Mouse (Mus musculus) neural tube, embryonic 14.5 days (tissue): ENCODE results near the gene Cpne5. TPM values are rescaled to one million over a fixed set of nuclear protein-coding genes. Genes with fewer than 3 reads are reported as not detected.
A peak's percentile ranks its signal among the peaks of the same experiment; 100 is the strongest.
"Not testable (repeated sequence)": the region's sequence is repeated elsewhere in the genome, so short reads cannot be mapped to it uniquely, and the experiment has no call there.

Source experiments
- ATAC-seq: fragments of 200-750 bp; cut with Nextera tagmentation; 2 replicates; pipeline ENCODE4 v1.8.0; 2017; ENCODE audit warnings: low read depth, mild to moderate bottlenecking, moderate TSS enrichment, moderate library complexity
- H3K27ac ChIP-seq: fragments of 300-500 bp; sonication (generic); 2 replicates; pipeline ENCODE4 v1.5.1; 2014; ENCODE audit warnings: low read depth, mild to moderate bottlenecking, control low read depth, low read length, moderate library complexity, mixed read lengths
- H3K27me3 ChIP-seq: fragments of 300-500 bp; sonication (generic); 2 replicates; pipeline ENCODE4 v1.6.1; 2014; ENCODE audit warnings: low read length; ENCODE audit not compliant: control insufficient read depth, insufficient read depth
- H3K36me3 ChIP-seq: fragments of 300-500 bp; sonication (generic); 2 replicates; pipeline ENCODE4 v1.6.1; 2014; ENCODE audit warnings: low read length, mixed read lengths; ENCODE audit not compliant: control insufficient read depth, insufficient read depth
- H3K4me1 ChIP-seq: fragments of 300-500 bp; sonication (generic); 2 replicates; pipeline ENCODE4 v1.6.1; 2014; ENCODE audit warnings: low read length; ENCODE audit not compliant: control insufficient read depth, insufficient read depth
- H3K4me2 ChIP-seq: fragments of 300-500 bp; sonication (generic); 2 replicates; pipeline ENCODE4 v1.6.1; 2014; ENCODE audit warnings: mild to moderate bottlenecking, low read depth, low read length, control low read depth
- H3K4me3 ChIP-seq: fragments of 300-500 bp; sonication (generic); 2 replicates; pipeline ENCODE4 v1.5.1; 2014; ENCODE audit warnings: low read depth, low read length, control low read depth, mixed read lengths
- H3K9ac ChIP-seq: fragments of 300-500 bp; sonication (generic); replicated peaks from 2 replicates; pipeline ENCODE4 v1.6.1; 2014; ENCODE audit warnings: low read depth, mild to moderate bottlenecking, control low read depth, low read length, mixed read lengths
- H3K9me3 ChIP-seq: fragments of 300-500 bp; sonication (generic); 2 replicates; pipeline ENCODE4 v1.6.1; 2016; ENCODE audit warnings: low read length; ENCODE audit not compliant: control insufficient read depth
- WGBS: fragments of 180-500 bp; shearing (Covaris S2); extraction: QIAGEN DNeasy Blood & Tissue Kit; methylation state at CpG from one replicate; pipeline ENCODE4 v1.1.7; 2014; 5-methylcytosine and 5-hydroxymethylcytosine counted together
- polyA plus RNA-seq: library from polyadenylated mRNA; unstranded; fragments of >200 nt; fragmentation: Nextera tagmentation; extraction: Ambion mirVana; gene quantifications from 2 replicates; pipeline ENCODE4 v1.2.1, GENCODE M21; 2014

Cpne5 gene
- polyA plus RNA-seq, 1 experiment from 2014 or later: 64.1 TPM

DNA sequence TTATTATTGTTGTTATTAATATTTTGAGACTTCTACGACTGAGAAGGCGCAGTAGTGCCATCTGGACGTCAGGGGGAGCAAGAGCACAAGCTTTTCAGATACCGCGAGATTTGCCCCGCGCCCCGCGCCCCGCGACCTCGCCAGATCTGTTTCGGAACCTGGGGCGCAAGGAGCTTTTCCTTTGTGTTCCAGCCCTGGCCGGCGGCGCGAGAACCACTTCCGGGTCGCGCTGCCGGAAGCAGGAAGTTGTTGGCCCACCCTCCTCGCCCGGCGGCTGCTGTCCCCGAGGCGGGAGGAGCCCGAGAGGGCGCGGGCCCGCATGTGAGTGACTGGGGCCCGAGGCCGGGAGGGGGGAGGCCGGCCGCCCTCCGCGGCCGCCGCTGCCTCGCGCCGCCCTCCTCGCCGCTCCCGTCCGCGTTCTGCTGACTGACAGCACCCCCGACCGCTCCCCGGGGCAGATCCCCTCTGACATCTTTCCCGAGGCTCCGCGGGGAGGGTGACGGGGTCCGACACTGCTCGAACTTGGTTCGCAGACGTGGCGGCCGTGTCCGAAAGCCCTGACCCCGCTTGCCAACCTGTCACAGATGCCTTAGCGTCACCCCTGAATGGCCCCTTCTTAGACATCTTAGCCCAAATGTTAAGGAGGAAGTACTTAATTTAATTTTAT is 30.8 kb upstream of the Cpne5 start, which contains the start of gene BC004004:
TSS of gene BC004004 (plus strand) at position 107 of the 667 bp plus-strand sequence.
- WGBS: under 1% methylated on average over 45 of the region's 63 CpGs
- Histone ChIP-seq H3K4me1 (peaks cover 16% of the 10 kb centered on the region), H3K9ac (peak within 1 kb of the TSS; percentile 91), H3K4me3 (peak within 1 kb of the TSS; percentile 91), H3K36me3 (no peaks in the 10 kb centered on the region), H3K9me3 (no peaks in the 10 kb centered on the region), H3K4me2 (peak within 1 kb of the TSS; percentile 55), H3K27me3 (no peaks in the 10 kb centered on the region), H3K27ac (peak within 1 kb of the TSS; percentile 88)
- peak; percentile 93 for ATAC-seq

GRCm38 (mm10) chr17:29267931-29268681 is 30.1 kb upstream of the Cpne5 start:
- peak overlapping the region; percentile 63 for H3K27ac ChIP-seq
- no peaks in the 10 kb centered on the region for H3K36me3 ChIP-seq
- H3K4me3 ChIP-seq: peak overlapping the region; percentile 91
- 0 out of 2 replicates have a peak, but pooled peaks have one; percentile 17 for ATAC-seq
- peak overlapping the region; percentile 35 for H3K9ac ChIP-seq
- WGBS: 61% methylated on average over 6 of the region's 6 CpGs
- no peaks in the 10 kb centered on the region for H3K27me3 ChIP-seq
- H3K4me1 ChIP-seq: peaks cover 17% of the 10 kb centered on the region
- H3K4me2 ChIP-seq: peak overlapping the region; percentile 49
- no peaks in the 10 kb centered on the region for H3K9me3 ChIP-seq

- H3K9ac ChIP-seq, H3K4me2 ChIP-seq, ATAC-seq, H3K27me3 ChIP-seq, H3K36me3 ChIP-seq, H3K27ac ChIP-seq, H3K4me3 ChIP-seq, H3K9me3 ChIP-seq: not testable (repeated sequence)
- 92% methylated on average over 2 of the region's 2 CpGs for WGBS
- H3K4me1 ChIP-seq: peaks cover 25% of the 10 kb centered on the region
Measured at GRCm38 (mm10) chr17:29267040-29267439, 29.1 kb upstream of the Cpne5 start.

- Histone ChIP-seq H3K27ac (0 out of 2 replicates have a peak overlapping the region, but pooled peaks have one; percentile 94), H3K9ac (no peak overlapping the region), H3K4me1 (peaks cover 23% of the 10 kb centered on the region), H3K4me3 (no peak overlapping the region), H3K4me2 (peak overlapping the region; percentile 69; the same call in 1 of the 2 replicates), H3K36me3 (no peaks in the 10 kb centered on the region), H3K27me3 (no peaks in the 10 kb centered on the region), H3K9me3 (no peaks in the 10 kb centered on the region)
- WGBS: 90% methylated on average over 5 of the region's 5 CpGs
- ATAC-seq: no peak
Measured at GRCm38 (mm10) chr17:29264760-29265159, 26.8 kb upstream of the Cpne5 start.

- Histone ChIP-seq H3K27me3 (no peaks in the 10 kb centered on the region), H3K9ac (peak within 1 kb of the TSS; percentile 67), H3K9me3 (no peaks in the 10 kb centered on the region), H3K4me3 (peak within 1 kb of the TSS; percentile 80), H3K27ac (peak within 1 kb of the TSS; percentile 94), H3K36me3 (no peaks in the 10 kb centered on the region), H3K4me1 (peaks cover 18% of the 10 kb centered on the region), H3K4me2 (peak within 1 kb of the TSS; percentile 69)
- WGBS: 7% methylated on average over 38 of the region's 38 CpGs
- ATAC-seq: peak; percentile 66; the same call in 1 of the 2 replicates
Measured at GRCm38 (mm10) chr17:29263840-29264633, 26.1 kb upstream of the Cpne5 start, which contains the start of gene Ppil1. Gene Ppil1, minus strand, starts transcription at chr17:29264186.

DNA sequence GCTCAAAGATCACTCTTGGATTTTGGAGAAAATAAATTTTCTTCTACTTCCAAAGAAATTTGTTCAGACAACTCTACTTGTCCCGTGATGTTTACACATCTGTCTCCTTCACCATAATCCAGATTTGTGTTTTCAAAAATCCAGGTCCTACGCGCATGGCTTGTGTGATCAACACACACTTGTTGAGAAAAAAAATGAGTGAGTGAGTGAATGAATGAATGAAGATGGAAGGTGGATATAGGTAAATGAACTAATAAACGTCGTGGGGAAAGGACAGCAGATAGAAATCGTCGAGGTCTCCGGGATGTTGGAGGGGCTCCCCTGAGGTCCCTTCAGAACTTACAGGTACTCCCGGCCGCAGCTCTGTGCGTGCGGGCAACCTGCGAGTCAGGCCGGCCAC is 25.4 kb upstream of the Cpne5 start:
- ATAC-seq: peak; percentile 10; the same call in 1 of the 2 replicates
- under 1% methylated on average over 14 of the region's 14 CpGs for WGBS
- H3K4me1 ChIP-seq: peaks cover 18% of the 10 kb centered on the region
- peak overlapping the region; percentile 94 for H3K27ac ChIP-seq
- H3K4me2 ChIP-seq: peak overlapping the region; percentile 69
- peak overlapping the region; percentile 67 for H3K9ac ChIP-seq
- no peaks in the 10 kb centered on the region for H3K36me3 ChIP-seq
- H3K4me3 ChIP-seq: peak overlapping the region; percentile 80
- no peaks in the 10 kb centered on the region for H3K9me3 ChIP-seq
- H3K27me3 ChIP-seq: no peaks in the 10 kb centered on the region

GRCm38 (mm10) chr17:29262259-29262649 is 24.3 kb upstream of the Cpne5 start:
- Histone ChIP-seq H3K36me3 (peaks cover 5% of the 10 kb centered on the region; the same call in 1 of the 2 replicates), H3K4me1 (peaks cover 18% of the 10 kb centered on the region), H3K4me3 (no peak overlapping the region), H3K9ac (no peak overlapping the region; the same call in 1 of the 2 replicates), H3K4me2 (no peak overlapping the region), H3K27ac (no peak overlapping the region), H3K9me3 (no peaks in the 10 kb centered on the region), H3K27me3 (no peaks in the 10 kb centered on the region)
- no peak for ATAC-seq
- 47% methylated on average over 2 of the region's 2 CpGs for WGBS

GRCm38 (mm10) chr17:29261603-29262258 is 23.8 kb upstream of the Cpne5 start:
- no peak overlapping the region for H3K4me2 ChIP-seq
- H3K27ac ChIP-seq: no peak overlapping the region
- H3K9ac ChIP-seq: no peak overlapping the region
- no peaks in the 10 kb centered on the region for H3K27me3 ChIP-seq
- H3K4me3 ChIP-seq: no peak overlapping the region
- no peaks in the 10 kb centered on the region for H3K9me3 ChIP-seq
- no peak for ATAC-seq
- 91% methylated on average over 22 of the region's 22 CpGs for WGBS
- peaks cover 18% of the 10 kb centered on the region for H3K4me1 ChIP-seq
- peaks cover 6% of the 10 kb centered on the region; the same call in 1 of the 2 replicates for H3K36me3 ChIP-seq
